Mouse (Mus musculus) megakaryocyte-erythroid progenitor cell, adult 5-6 weeks (primary cell): ENCODE results near the gene Neurog2. TPM values are rescaled to one million over a fixed set of nuclear protein-coding genes. Genes with fewer than 3 reads are reported as not detected.

Source experiments
- ATAC-seq: replicated peaks from 2 replicates; pipeline ENCODE4 v1.8.0; 2016; ENCODE audit warnings: mild to moderate bottlenecking, inconsistent platforms; ENCODE audit not compliant: severe bottlenecking, poor library complexity, low FRiP score, low TSS enrichment
- total RNA-seq, 2 experiments: library from RNA; stranded (forward) in 1 of 2; stranded (reverse) in 1 of 2; fragments of 200-1000, 215-1000 nt in 1 of 2; fragments of >200 nt in 1 of 2; fragmentation: Nextera tagmentation in 1 of 2; gene quantifications; 2 replicates each; pipeline ENCODE4 v1.2.3; 2014 to 2017

The Neurog2 gene
- total RNA-seq, 2 experiments from 2014 or later: not detected

DNA sequence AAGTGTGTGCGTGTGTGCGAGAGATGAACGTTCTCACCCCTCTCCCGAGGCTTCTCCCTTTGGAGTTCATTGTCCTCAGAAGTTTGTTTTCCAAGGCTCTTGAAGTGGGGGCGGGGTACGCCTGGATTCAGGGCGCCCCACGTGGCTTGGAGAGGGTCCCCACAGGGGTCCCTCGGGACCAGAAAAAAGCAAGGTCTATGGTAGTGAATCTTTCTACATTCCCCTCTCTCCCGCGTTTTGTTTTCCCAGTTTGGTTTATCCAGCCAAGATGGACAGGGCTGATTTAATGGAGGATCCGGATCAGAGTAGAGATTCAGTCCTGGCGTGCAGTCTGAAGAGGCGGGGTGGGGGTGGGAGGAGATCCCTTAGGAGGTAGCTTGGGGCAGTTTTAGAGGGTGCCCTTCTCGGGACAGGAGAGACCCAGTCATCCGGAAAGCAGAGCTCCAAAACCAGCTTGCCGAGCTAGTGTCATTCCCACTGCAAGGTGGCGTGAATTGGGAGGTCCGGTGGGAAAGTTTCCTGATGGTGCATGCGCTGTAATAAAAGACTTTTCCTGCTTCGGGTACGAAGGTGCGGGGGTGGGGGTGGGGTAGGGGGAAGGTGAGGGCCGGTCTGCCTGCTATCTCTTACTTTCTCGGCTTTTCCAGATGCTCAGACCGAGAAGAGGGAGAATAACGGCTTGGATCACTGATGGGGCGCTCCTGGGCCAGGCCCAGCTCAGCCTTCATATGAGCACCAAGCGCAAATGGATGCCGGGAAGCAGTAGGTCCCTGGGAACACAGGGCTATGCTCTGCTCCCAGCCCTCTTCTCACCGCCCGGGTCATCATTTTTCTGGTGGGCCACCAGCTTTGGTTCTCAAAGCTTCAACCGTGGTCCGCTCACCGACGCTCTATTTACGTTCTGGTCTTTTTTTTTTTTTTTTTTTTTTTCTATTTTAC is 8.1 kb downstream of the Neurog2 start:
- no peak for ATAC-seq

DNA sequence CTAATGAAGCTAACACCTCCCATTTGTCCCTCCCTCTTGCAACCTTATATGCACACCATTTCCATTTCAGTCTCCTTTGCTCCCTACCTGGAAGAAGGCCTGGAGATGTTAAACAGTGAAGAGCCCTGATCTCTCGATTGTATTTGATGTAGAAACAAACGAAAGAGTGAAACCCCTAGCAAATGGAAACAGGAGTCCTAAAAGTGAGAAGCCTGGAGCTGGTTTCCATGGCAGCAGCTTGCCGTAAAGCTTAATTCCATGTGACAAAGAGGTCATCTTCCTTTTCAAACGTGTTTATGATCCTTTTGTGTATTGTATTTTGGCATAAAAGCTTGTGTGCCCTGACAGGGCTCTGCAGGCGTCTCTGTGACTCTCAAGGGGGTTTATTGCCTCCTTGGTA is 9.3 kb downstream of the Neurog2 start:
- ATAC-seq: no peak

DNA sequence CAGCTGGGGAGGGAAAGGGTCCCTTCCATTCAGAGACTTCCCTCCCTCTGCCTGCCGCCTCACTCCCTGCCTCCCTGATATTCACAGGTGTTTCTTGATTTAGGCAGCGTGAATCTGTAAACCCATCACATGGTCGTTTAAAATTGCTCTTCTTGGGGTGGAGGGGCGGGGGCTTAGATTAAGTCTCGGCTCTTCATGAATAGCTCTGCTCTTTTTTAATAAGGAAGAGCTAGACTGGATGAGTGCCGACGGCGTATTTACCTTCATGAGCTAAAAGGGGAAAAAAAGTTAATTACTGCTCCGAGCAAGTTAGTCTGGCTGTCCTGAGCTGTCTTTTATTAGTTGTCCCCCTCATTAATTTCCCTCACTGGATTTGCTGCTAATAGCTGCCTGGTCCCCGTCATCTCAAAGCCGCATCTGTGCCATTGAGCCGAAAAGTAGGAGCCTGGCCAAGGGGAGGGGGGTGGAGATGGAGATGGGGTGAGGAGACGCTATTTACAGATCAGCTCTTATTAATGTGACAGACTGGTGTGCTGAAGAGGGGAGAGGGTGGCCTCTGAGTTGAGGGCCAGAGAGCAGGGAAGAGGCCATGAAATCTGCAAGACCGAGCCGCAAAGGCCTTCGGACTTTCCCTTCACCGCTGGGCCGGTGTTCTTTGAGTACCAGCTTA is 13.4 kb downstream of the Neurog2 start:
- ATAC-seq: no peak

- no peak for ATAC-seq
These were observed 19.1 kb downstream of the Neurog2 start for GRCm38 (mm10) chr3:127651742-127652653.

DNA sequence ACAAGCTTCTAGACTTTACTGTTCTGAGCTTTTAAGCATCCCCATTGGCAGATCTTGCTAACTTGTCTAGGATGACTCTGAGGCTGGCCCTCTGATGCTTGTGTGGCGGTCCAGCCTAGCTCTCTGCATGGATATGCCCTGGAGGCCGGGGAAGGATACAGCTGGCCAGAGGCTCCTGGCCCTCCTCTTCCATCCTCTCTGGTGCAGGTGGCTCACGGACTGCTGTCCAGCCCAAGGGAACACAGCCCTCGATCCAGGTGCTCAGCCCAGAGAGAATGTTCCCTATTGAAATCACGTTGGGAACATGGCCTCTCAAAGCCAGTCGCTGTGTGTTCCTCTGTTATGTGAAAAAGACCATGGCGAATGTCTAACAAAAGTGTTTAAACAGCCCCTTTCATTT is 27.8 kb downstream of the Neurog2 start:
- no peak for ATAC-seq

GRCm38 (mm10) chr3:127661646-127662531 is 29.0 kb downstream of the Neurog2 start:
- no peak for ATAC-seq

GRCm38 (mm10) chr3:127679703-127680102 is 46.8 kb downstream of the Neurog2 start:
- no peak for ATAC-seq

Other genes with a start within 250 kb of the Neurog2 start
- gene Ank2, start 133.8 kb upstream of the Neurog2 start, total RNA-seq (2014; fragmentation: Nextera tagmentation): not detected in 2 replicates
- gene Ank2, start 133.8 kb upstream of the Neurog2 start, total RNA-seq (2017): 0.38 TPM in 1 of 2 replicates, not detected in the other
- 74.0 and 76.2 TPM in 2 replicates for gene Larp7, start 79.8 kb upstream of the Neurog2 start, total RNA-seq (2014; fragmentation: Nextera tagmentation)
- gene Larp7, start 79.8 kb upstream of the Neurog2 start, total RNA-seq (2017): 150 and 188 TPM in 2 replicates
- gene Zgrf1, start 79.6 kb upstream of the Neurog2 start, total RNA-seq (2014; fragmentation: Nextera tagmentation): 39.4 and 40.0 TPM in 2 replicates
- gene Zgrf1, start 79.6 kb upstream of the Neurog2 start, total RNA-seq (2017): 24.4 and 26.6 TPM in 2 replicates
- 2.5 and 5.7 TPM in 2 replicates for gene Alpk1, start 147.4 kb downstream of the Neurog2 start, total RNA-seq (2014; fragmentation: Nextera tagmentation)
- gene Alpk1, start 147.4 kb downstream of the Neurog2 start, total RNA-seq (2017): 3.7 and 6.8 TPM in 2 replicates
- 34.5 and 36.0 TPM in 2 replicates for gene Tifa, start 156.7 kb downstream of the Neurog2 start, total RNA-seq (2014; fragmentation: Nextera tagmentation)
- 32.1 and 34.1 TPM in 2 replicates for gene Tifa, start 156.7 kb downstream of the Neurog2 start, total RNA-seq (2017)
- gene Ap1ar, start 204.4 kb downstream of the Neurog2 start, total RNA-seq (2014; fragmentation: Nextera tagmentation): 93.2 and 102 TPM in 2 replicates
- gene Ap1ar, start 204.4 kb downstream of the Neurog2 start, total RNA-seq (2017): 109 and 114 TPM in 2 replicates